Comparison of ENCODE assay signal across 8 mouse cellular contexts in genomic region chr7:15962311-15963288, GRCm38 (mm10). TPM values are rescaled to one million over a fixed set of nuclear protein-coding genes. Genes with fewer than 3 reads are reported as not detected.
DNase-seq lines count a peak whose midpoint lies in the region; ATAC-seq and TF ChIP-seq lines count a peak whose summit lies in the region.

No protein-coding gene starts in this region.

- peak overlapping the region; percentile 49 for H3K4me2 ChIP-seq in embryonic facial prominence, embryonic 13.5 days
- peak overlapping the region; percentile 70 for H3K4me2 ChIP-seq in heart, embryonic 15.5 days

- intact Hi-C loops in left cerebral cortex, postnatal 25 days (cut with DNase I): no loop called here

- H3K4me3 ChIP-seq in embryonic facial prominence, embryonic 13.5 days: peak overlapping the region; percentile 14
- H3K4me3 ChIP-seq in heart, embryonic 15.5 days: peak overlapping the region; percentile 19
- H3K4me3 ChIP-seq in small intestine, adult 2 months (ENCODE audit: low read depth, low read length): peak overlapping the region; percentile 8; the same call in 1 of the 2 replicates

- TF ChIP-seq POLR2A in small intestine, adult 2 months (IDR thresholded peaks at IDR 0.05; ENCODE audit: low read depth, low read length): no peak

- H3K4me1 ChIP-seq in embryonic facial prominence, embryonic 13.5 days: peaks cover 57% of the 10 kb centered on the region
- H3K4me1 ChIP-seq in heart, embryonic 15.5 days (replicated peaks): peaks cover 53% of the 10 kb centered on the region
- peaks cover 9% of the 10 kb centered on the region for H3K4me1 ChIP-seq in small intestine, adult 2 months (ENCODE audit: control insufficient read depth, insufficient read depth, insufficient read length, low read length)

- H3K9ac ChIP-seq in embryonic facial prominence, embryonic 13.5 days: peak overlapping the region; percentile 54
- H3K9ac ChIP-seq in heart, embryonic 15.5 days: peak overlapping the region; percentile 44

- no peaks in the 10 kb centered on the region for H3K27me3 ChIP-seq in embryonic facial prominence, embryonic 13.5 days
- no peaks in the 10 kb centered on the region for H3K27me3 ChIP-seq in heart, embryonic 15.5 days
- no peaks in the 10 kb centered on the region for H3K27me3 ChIP-seq in small intestine, adult 2 months (ENCODE audit: control insufficient read depth, insufficient read depth, low read length)

- peak; percentile 23 to 42 for DNase-seq in left cerebral cortex, postnatal 25 days (ENCODE audit: low spot score in 2 of 2)
- DNase-seq in left cerebral cortex, adult 9 months (ENCODE audit: low spot score in 2 of 2): no peak
- peak; percentile 90 for DNase-seq in kidney, postnatal 14 days
- peak; percentile 96 for DNase-seq in lung, postnatal 10 days

- peak overlapping the region; percentile 98 for H3K27ac ChIP-seq in embryonic facial prominence, embryonic 13.5 days
- H3K27ac ChIP-seq in heart, embryonic 15.5 days: peak overlapping the region; percentile 94
- H3K27ac ChIP-seq in small intestine, adult 2 months (ENCODE audit: insufficient read depth, low read depth, low read length): peak overlapping the region; percentile 78

- no peak for TF ChIP-seq CTCF in small intestine, adult 2 months (IDR thresholded peaks at IDR 0.05; ENCODE audit: extremely low read depth, insufficient read length, insufficient replicate concordance, low read depth, low read length)

- 8% methylated on average over 12 of the region's 12 CpGs for WGBS in embryonic facial prominence, embryonic 13.5 days
- 9% methylated on average over 12 of the region's 12 CpGs for WGBS in heart, embryonic 15.5 days
- 21% methylated on average over 12 of the region's 12 CpGs for WGBS in small intestine, adult 2 months

- H3K9me3 ChIP-seq in embryonic facial prominence, embryonic 13.5 days: no peaks in the 10 kb centered on the region
- H3K9me3 ChIP-seq in heart, embryonic 15.5 days (replicated peaks): no peaks in the 10 kb centered on the region

- peak; percentile 76 for ATAC-seq in embryonic facial prominence, embryonic 13.5 days (ENCODE audit: insufficient number of reproducible peaks, insufficient read depth, low FRiP score, low TSS enrichment, low read depth)
- peak; percentile 74 for ATAC-seq in heart, embryonic 15.5 days (replicated peaks; ENCODE audit: insufficient number of reproducible peaks, insufficient read depth, low FRiP score, low read depth)
- no peak for ATAC-seq in CD4-positive, CD25-positive, alpha-beta regulatory T cell, adult 4 months

- H3K36me3 ChIP-seq in embryonic facial prominence, embryonic 13.5 days: peaks cover 23% of the 10 kb centered on the region
- peaks cover 7% of the 10 kb centered on the region for H3K36me3 ChIP-seq in heart, embryonic 15.5 days
- no peaks in the 10 kb centered on the region for H3K36me3 ChIP-seq in small intestine, adult 2 months (ENCODE audit: control insufficient read depth, insufficient read depth, low read length)

RNA-seq across cellular contexts. Expression of gene Ehd2, which starts 4.8 kb away (rescaled TPM):
- 1 to 10 TPM; 4.7 to 8.4 TPM for total RNA-seq in left cerebral cortex, postnatal 25 days (2021)
- polyA plus RNA-seq in embryonic facial prominence, embryonic 13.5 days (2015; fragmentation: Nextera tagmentation; extraction: Ambion mirVana): 36.9 and 41.2 TPM in 2 replicates
- 62.8 TPM in 2 replicates for polyA plus RNA-seq in heart, embryonic 15.5 days (2015; fragmentation: Nextera tagmentation; extraction: Ambion mirVana)
- polyA plus RNA-seq in small intestine, adult 2 months (2012; rRNA removed): 11.9 and 14.5 TPM in 2 replicates
- under 1 TPM; 0.07 to 0.15 TPM for polyA plus RNA-seq in CD4-positive, CD25-positive, alpha-beta regulatory T cell, adult 4 months (2017; shearing (Covaris generic))

RNA-seq across cellular contexts. Expression of gene Nop53, which starts 16.7 kb away (rescaled TPM):
- 100 to 1,000 TPM in 1 of 2 experiments, 10 to 100 TPM in 1; 98.5 to 104 TPM for total RNA-seq in left cerebral cortex, postnatal 25 days (2021)
- polyA plus RNA-seq in embryonic facial prominence, embryonic 13.5 days (2015; fragmentation: Nextera tagmentation; extraction: Ambion mirVana): 210 and 222 TPM in 2 replicates
- 118 and 124 TPM in 2 replicates for polyA plus RNA-seq in heart, embryonic 15.5 days (2015; fragmentation: Nextera tagmentation; extraction: Ambion mirVana)
- 56.8 and 120 TPM in 2 replicates for polyA plus RNA-seq in small intestine, adult 2 months (2012; rRNA removed)
- polyA plus RNA-seq in CD4-positive, CD25-positive, alpha-beta regulatory T cell, adult 4 months (2017; shearing (Covaris generic)): 100 to 1,000 TPM; 244 to 324 TPM

RNA-seq across cellular contexts. Expression of gene Selenow, which starts 40.4 kb away (rescaled TPM):
- total RNA-seq in left cerebral cortex, postnatal 25 days (2021): 1,000 to 10,000 TPM; 1,337 to 1,417 TPM
- polyA plus RNA-seq in embryonic facial prominence, embryonic 13.5 days (2015; fragmentation: Nextera tagmentation; extraction: Ambion mirVana): 1,180 and 1,188 TPM in 2 replicates
- polyA plus RNA-seq in heart, embryonic 15.5 days (2015; fragmentation: Nextera tagmentation; extraction: Ambion mirVana): 644 and 688 TPM in 2 replicates
- polyA plus RNA-seq in small intestine, adult 2 months (2012; rRNA removed): 160 and 311 TPM in 2 replicates
- polyA plus RNA-seq in CD4-positive, CD25-positive, alpha-beta regulatory T cell, adult 4 months (2017; shearing (Covaris generic)): 100 to 1,000 TPM; 912 to 987 TPM

Comparison
In these comparisons a context has a peak if more than half of its experiments do, and no peak if none do; other contexts are left out.
1. DNase-seq: peak in left cerebral cortex, postnatal 25 days (2 of 2), kidney, postnatal 14 days (single experiment) and lung, postnatal 10 days (single experiment); none in left cerebral cortex, adult 9 months (0 of 2).
2. RNA of gene Ehd2, which starts 4.8 kb away (polyA plus RNA-seq): 62.8 TPM in heart, embryonic 15.5 days, 36.9 to 41.2 TPM in embryonic facial prominence, embryonic 13.5 days and 11.9 to 14.5 TPM in small intestine, adult 2 months; 0.07 to 0.15 TPM in CD4-positive, CD25-positive, alpha-beta regulatory T cell, adult 4 months; every median in the first group is over 10 times any median in the second.
3. Peak in every context shown above with its lines, with median percentiles within 50 percentile points of each other: H3K27ac ChIP-seq and H3K4me3 ChIP-seq.